Mouse (Mus musculus): ENCODE results near the gene Tnr.
"Not testable (repeated sequence)": the region's sequence is repeated elsewhere in the genome, so short reads cannot be mapped to it uniquely, and the experiment has no call there.

The Tnr gene

DNA sequence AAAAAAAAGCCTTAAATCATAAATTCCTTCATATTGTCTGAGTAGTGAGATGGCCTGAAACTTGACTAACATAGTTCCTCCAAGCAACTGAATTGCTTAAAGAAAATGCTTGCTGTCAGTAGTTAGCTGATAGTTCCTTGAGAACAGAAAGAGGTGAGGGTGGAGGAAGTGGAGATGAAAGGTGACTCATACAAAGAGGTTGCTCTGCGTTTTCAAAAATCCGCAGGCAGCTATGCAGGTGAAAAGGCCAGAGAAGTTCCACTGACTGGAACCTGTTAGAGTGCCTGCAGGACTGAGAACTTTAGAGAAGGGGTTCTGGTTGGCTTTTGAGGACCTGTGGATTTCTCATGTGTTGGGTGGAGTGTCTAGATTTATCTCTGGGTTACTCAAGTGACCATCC lies 414.9 kb downstream of the Tnr start:
- DNase-seq (ENCODE audit: low read depth, low spot score), result no peak

- no peak for DNase-seq (ENCODE audit: low read depth, low spot score)
Observed at GRCm38 (mm10) chr1:159939335-159939734, 415.8 kb downstream of the Tnr start.

DNA sequence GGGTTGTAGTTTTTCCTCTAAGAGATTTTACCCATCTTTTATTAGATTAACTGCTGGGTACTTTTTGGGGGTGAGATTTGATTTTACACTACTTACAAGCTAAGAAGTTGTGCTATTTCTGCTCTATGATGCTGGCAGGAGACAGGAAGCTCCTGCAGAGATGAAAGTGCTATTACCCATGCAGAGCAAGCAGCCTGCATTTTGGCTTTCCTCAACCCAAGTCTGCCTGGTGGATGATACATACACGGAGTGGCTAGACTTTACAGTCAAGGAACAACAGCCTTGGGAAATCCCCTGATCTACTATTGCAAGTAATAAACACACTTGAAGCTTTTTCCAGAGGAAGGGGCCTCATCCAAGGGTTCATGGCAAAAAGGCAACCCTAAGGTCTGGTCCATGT lies 430.0 kb downstream of the Tnr start:
- DNase-seq (ENCODE audit: low read depth, low spot score), result no peak

- no peak for DNase-seq (ENCODE audit: low read depth, low spot score)
Observed at GRCm38 (mm10) chr1:159963351-159963750, 439.8 kb downstream of the Tnr start.

GRCm38 (mm10) chr1:159966286-159966685 lies 442.7 kb downstream of the Tnr start:
- DNase-seq (ENCODE audit: low read depth, low spot score), result not testable (repeated sequence)

- DNase-seq (ENCODE audit: low read depth, low spot score), result no peak
Observed at GRCm38 (mm10) chr1:159968395-159968794, 444.8 kb downstream of the Tnr start.

DNA sequence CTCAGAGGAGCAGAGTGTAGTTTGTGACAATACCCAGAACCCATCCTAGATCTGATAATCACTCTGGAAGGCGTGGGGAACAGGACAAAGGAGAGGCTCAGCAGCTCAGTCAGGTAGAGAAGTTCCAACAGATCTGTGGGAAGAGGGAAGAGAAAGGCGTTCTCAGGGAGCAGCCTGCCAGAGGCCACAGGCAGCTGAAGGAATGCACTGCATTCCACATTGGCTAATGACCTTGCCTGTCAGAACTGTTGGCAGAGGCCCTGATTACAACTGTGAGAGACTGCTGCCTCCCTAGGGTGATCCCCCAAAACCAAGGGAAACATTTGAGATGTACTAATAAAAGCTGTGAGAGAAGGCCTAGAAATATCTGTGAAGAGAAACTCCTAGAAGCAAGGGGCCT lies 454.2 kb downstream of the Tnr start:
- DNase-seq (ENCODE audit: low read depth, low spot score), result no peak

DNA sequence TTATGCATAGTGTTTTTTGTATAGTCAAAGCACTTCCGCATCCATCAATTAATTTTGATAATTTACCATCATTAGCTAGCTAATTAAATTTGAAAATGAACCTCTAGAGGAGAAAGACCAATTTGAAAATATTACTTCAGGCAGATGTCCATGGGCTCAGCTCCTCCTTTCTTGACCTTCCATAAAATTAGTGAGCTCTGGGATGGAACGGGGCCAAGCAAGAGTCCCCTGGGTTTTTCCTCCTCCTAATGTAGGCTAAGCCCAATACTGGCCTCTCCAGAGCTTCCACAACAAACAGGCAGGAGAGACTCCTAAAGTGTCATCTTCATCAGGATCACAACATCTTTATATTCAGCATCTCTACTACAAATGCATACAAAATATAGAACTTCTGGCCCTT lies 455.5 kb downstream of the Tnr start:
- DNase-seq (ENCODE audit: low read depth, low spot score), result no peak

GRCm38 (mm10) chr1:159980355-159980754 lies 456.8 kb downstream of the Tnr start:
- no peak for DNase-seq (ENCODE audit: low read depth, low spot score)

All from forelimb bud, embryonic 11.5 days (tissue).